Mouse (Mus musculus): ENCODE measurements around the gene Utp14b. TPM values are rescaled to one million over a fixed set of nuclear protein-coding genes. Genes with fewer than 3 reads are reported as not detected.

Utp14b gene
- polyA plus RNA-seq, 1 experiment from 2014 or later, result 2.8 TPM

- WGBS, result 91% methylated on average over 5 of the region's 5 CpGs
- H3K27ac ChIP-seq, result no peak overlapping the region
- DNase-seq (ENCODE audit: low spot score), result no peak
- no peaks in the 10 kb centered on the region for H3K27me3 ChIP-seq (ENCODE audit: insufficient read depth, poor library complexity, severe bottlenecking)
- H3K4me3 ChIP-seq, result no peak overlapping the region
- H3K4me1 ChIP-seq (replicated peaks), result no peaks in the 10 kb centered on the region
- peaks cover 92% of the 10 kb centered on the region for H3K36me3 ChIP-seq
- H3K9me3 ChIP-seq, result no peaks in the 10 kb centered on the region
These were observed 39.1 kb downstream of the Utp14b start for GRCm38 (mm10) chr1:78696903-78697302.

DNA sequence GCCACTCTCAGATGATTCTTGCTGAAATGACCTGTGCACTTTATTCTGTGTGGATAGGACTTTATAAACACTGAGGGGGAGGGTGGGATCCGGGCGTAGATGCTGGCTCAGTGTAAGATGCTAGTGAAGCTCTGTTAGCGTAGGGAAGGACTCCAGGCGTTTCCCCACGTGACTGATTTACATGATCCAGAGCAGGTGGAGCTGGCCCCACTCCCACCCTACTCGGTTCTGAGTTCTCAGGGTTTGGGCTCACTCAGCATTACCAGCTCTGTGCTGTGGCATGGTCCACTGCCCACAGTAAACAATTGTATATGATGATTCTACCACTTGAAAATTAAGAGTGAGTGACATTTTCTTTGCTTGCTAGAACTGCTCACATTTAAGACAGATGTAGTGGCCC, 40.3 kb downstream of the Utp14b start:
- DNase-seq (ENCODE audit: low spot score), result no peak
- Histone ChIP-seq H3K4me1 (replicated peaks) (no peaks in the 10 kb centered on the region), H3K36me3 (peaks cover 92% of the 10 kb centered on the region), H3K4me3 (no peak overlapping the region), H3K27me3 (ENCODE audit: insufficient read depth, poor library complexity, severe bottlenecking) (no peaks in the 10 kb centered on the region), H3K9me3 (no peaks in the 10 kb centered on the region), H3K27ac (no peak overlapping the region)
- WGBS, result 89% methylated on average over 6 of the region's 6 CpGs

DNA sequence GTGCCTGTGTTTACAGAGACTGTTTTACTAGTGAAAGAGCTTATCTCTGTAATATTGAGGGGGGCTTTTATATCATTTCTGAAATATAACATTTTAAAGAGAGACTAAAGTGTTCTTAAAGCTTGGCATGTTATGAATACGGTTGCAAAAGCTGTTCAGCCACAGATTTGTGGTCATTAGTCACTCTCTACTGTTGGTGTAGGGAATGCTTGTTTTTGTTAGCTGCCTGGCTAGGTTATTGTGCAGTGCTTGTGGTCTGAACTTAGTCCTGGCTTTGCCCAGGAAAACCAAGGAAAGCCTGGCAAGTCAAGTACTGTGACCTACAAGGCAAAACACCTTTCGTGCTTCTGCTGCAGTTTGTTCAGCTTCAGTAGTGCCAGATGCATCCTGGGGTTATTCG, 43.9 kb downstream of the Utp14b start:
- whole genome bisulfite sequencing, result 95% methylated on average over 3 of the region's 3 CpGs
- Histone ChIP-seq H3K36me3 (peaks cover 95% of the 10 kb centered on the region), H3K27ac (no peak overlapping the region), H3K4me1 (replicated peaks) (no peaks in the 10 kb centered on the region), H3K27me3 (ENCODE audit: insufficient read depth, poor library complexity, severe bottlenecking) (no peaks in the 10 kb centered on the region), H3K9me3 (no peaks in the 10 kb centered on the region), H3K4me3 (no peak overlapping the region)
- DNase-seq (ENCODE audit: low spot score), result no peak

DNA sequence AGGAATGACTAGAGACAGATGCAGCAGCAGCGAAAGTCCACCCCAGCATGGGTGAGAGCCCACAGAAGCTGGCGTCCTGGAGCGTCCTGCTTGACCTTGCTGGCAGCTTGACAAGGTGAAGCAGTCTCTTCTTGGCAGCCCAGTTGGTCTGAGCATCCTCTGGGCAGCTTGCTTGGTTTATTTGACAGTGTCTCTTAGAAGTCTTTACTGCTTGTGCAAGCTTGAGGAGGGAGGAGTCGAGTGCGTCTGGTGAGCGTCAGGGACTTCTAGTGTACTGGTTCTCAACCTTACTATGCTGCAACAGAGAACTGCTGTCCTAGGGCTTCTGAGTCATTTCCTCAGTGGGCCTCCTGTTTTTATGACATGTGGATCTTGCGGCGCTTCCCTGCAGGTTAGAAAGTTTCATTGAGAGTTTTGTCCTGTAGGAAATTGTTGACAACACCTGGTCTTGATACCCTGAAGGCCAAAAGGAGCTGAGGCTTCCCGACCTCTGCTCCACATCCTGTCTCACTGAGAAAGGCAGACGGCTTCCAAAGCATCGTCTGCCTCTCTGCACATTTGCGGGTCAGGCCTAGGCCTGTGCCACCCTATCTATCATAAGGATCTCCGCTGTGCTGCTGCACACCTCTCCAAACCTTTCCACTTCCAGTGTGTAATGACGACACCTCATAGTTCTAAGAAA, 44.6 kb downstream of the Utp14b start:
- 88% methylated on average over 14 of the region's 14 CpGs for WGBS
- H3K27me3 ChIP-seq (ENCODE audit: insufficient read depth, poor library complexity, severe bottlenecking), result no peaks in the 10 kb centered on the region
- H3K9me3 ChIP-seq, result no peaks in the 10 kb centered on the region
- no peak overlapping the region for H3K27ac ChIP-seq
- peaks cover 93% of the 10 kb centered on the region for H3K36me3 ChIP-seq
- no peaks in the 10 kb centered on the region for H3K4me1 ChIP-seq (replicated peaks)
- DNase-seq (ENCODE audit: low spot score), result no peak
- no peak overlapping the region for H3K4me3 ChIP-seq

DNA sequence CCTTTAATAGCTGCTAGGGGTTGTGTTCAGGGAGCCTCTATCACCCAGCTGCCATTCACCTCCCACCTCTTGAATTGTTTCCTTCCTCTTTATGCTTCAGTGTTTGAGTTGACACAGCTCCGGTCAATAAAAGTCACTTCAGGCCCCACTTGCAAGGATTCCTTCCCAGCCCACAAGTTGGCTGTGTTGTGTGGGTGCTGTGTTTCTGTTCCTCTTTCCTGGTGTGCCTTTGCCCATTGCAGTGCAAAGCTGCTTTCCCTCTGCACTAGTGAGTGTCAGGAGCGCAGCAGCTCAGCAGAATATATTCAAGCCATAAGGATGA, 45.1 kb downstream of the Utp14b start:
- 92% methylated on average over 2 of the region's 2 CpGs for WGBS

GRCm38 (mm10) chr1:78706338-78706737, 48.5 kb downstream of the Utp14b start:
- 91% methylated on average over 10 of the region's 10 CpGs for WGBS
- H3K36me3 ChIP-seq, result peaks cover 58% of the 10 kb centered on the region

More for the DNA sequence above, 45.1 kb downstream of the Utp14b start:
- no peak overlapping the region for H3K4me3 ChIP-seq
- no peak overlapping the region for H3K27ac ChIP-seq
- H3K9me3 ChIP-seq, result no peaks in the 10 kb centered on the region
- H3K36me3 ChIP-seq, result peaks cover 89% of the 10 kb centered on the region
- no peak for DNase-seq (ENCODE audit: low spot score)
- H3K4me1 ChIP-seq (replicated peaks), result no peaks in the 10 kb centered on the region
- no peaks in the 10 kb centered on the region for H3K27me3 ChIP-seq (ENCODE audit: insufficient read depth, poor library complexity, severe bottlenecking)

DNA sequence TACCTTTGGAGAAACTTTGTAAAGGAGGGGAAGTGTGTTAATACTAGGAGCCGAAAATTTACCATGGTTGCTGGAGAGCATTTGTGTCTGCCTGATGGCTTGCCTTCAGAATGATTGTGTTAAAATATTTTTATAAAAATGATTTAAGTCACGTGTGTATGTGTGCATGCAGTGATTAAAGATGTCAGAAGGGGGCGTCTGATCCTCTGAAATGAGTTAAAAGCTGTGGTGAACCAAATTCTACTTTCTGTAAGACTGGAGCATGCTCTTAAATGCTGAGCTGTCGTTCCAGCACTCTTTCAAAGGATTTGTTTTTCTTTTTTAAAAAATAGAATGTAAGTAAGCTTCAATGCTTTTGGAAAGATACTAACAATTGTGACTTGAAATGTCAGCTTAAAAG, 49.4 kb downstream of the Utp14b start:
- DNase-seq (ENCODE audit: low spot score), result no peak
- Histone ChIP-seq H3K36me3 (peaks cover 49% of the 10 kb centered on the region), H3K27me3 (ENCODE audit: insufficient read depth, poor library complexity, severe bottlenecking) (no peaks in the 10 kb centered on the region), H3K4me1 (replicated peaks) (no peaks in the 10 kb centered on the region), H3K9me3 (no peaks in the 10 kb centered on the region), H3K27ac (no peak overlapping the region), H3K4me3 (no peak overlapping the region)
- WGBS, result 62% methylated on average over 4 of the region's 4 CpGs

More at GRCm38 (mm10) chr1:78706338-78706737, 48.5 kb downstream of the Utp14b start:
- no peaks in the 10 kb centered on the region for H3K9me3 ChIP-seq
- H3K4me1 ChIP-seq (replicated peaks), result no peaks in the 10 kb centered on the region
- no peaks in the 10 kb centered on the region for H3K27me3 ChIP-seq (ENCODE audit: insufficient read depth, poor library complexity, severe bottlenecking)
- no peak overlapping the region for H3K4me3 ChIP-seq
- no peak for DNase-seq (ENCODE audit: low spot score)
- H3K27ac ChIP-seq, result no peak overlapping the region

DNA sequence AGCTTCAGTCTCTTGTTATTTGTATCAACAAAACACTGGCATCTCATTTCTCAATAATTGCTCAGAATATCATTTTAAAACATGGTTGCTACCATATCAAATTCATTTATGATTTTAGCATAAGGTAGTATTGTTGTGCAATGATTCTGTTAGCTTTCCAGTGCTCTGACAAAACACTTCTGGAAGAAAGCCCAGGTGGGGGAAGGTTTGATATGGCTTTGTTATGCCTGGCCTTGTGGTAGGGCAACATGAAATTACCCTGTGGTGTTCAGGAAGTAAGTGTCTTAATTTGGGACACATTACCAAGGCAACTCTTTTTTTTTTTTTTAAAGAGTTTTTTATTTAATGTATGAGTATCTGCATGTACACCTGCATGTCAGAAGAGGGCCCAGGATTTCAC, 52.2 kb downstream of the Utp14b start:
- no peak for DNase-seq (ENCODE audit: low spot score)
- Histone ChIP-seq H3K4me1 (replicated peaks) (no peaks in the 10 kb centered on the region), H3K4me3 (no peak overlapping the region), H3K36me3 (peaks cover 21% of the 10 kb centered on the region), H3K9me3 (no peaks in the 10 kb centered on the region), H3K27me3 (ENCODE audit: insufficient read depth, poor library complexity, severe bottlenecking) (no peaks in the 10 kb centered on the region), H3K27ac (no peak overlapping the region)

DNA sequence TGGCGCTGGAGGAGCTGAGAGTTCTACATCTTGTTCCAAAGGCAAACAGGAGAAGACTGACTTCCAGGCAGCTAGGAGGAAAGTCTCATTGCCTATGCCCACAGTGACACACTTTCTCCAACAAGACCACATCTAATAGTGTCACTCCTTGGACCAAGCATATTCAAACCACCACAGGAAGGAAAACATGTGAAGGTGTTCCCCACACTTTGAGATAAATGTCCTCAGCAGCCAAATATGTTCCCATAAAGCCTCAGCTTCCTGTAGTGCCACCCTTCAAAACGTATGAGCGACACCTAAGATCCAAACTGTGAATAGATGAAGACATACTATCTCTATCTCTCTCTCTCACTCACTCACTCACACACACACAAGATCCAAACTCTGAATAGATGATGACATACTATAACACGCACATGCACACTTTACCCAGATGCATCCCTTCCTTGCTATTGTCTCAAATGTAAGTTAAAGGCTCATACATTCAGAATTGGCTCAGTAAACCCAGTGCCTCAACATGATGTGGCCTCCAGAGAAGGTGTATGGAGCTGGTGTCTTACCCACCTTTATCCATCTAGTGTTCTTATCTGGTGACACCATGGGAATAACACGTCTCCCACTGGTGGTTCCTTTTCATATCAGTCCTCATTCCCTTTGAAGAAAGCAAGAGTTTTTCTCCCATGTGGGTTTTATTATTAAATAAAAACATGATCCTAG, 52.9 kb downstream of the Utp14b start:
- Histone ChIP-seq H3K27ac (no peak overlapping the region), H3K27me3 (ENCODE audit: insufficient read depth, poor library complexity, severe bottlenecking) (no peaks in the 10 kb centered on the region), H3K4me3 (no peak overlapping the region), H3K9me3 (no peaks in the 10 kb centered on the region), H3K36me3 (peaks cover 14% of the 10 kb centered on the region; the same call in 1 of the 2 replicates), H3K4me1 (replicated peaks) (no peaks in the 10 kb centered on the region)
- WGBS, result 89% methylated on average over 5 of the region's 5 CpGs
- no peak for DNase-seq (ENCODE audit: low spot score)

Other genes with a start within 250 kb of the Utp14b start
- 123 and 131 TPM in 2 replicates for gene Farsb, start 169.1 kb upstream of the Utp14b start, polyA plus RNA-seq (2016; fragmentation: Nextera tagmentation; extraction: Ambion mirVana)
- gene Mogat1, start 147.0 kb upstream of the Utp14b start, polyA plus RNA-seq (2016; fragmentation: Nextera tagmentation; extraction: Ambion mirVana), result 1.0 TPM in 1 of 2 replicates, not detected in the other
- gene BC035947, start 145.9 kb upstream of the Utp14b start, polyA plus RNA-seq (2016; fragmentation: Nextera tagmentation; extraction: Ambion mirVana), result 0.35 and 0.39 TPM in 2 replicates
- gene Acsl3, start 213 bp upstream of the Utp14b start, polyA plus RNA-seq (2016; fragmentation: Nextera tagmentation; extraction: Ambion mirVana), result 62.1 and 74.8 TPM in 2 replicates
- 0.12 and 1.2 TPM in 2 replicates for gene Kcne4, start 158.7 kb downstream of the Utp14b start, polyA plus RNA-seq (2016; fragmentation: Nextera tagmentation; extraction: Ambion mirVana)

Data from hindbrain, embryonic 10.5 days (tissue).